Mouse (Mus musculus) heart, postnatal 0 days (tissue): ENCODE results near the gene Lin52. TPM values are rescaled to one million over a fixed set of nuclear protein-coding genes. Genes with fewer than 3 reads are reported as not detected.
A peak's percentile ranks its signal among the peaks of the same experiment; 100 is the strongest.

Source experiments
- ATAC-seq: fragments of 200-750 bp; cut with Nextera tagmentation; 2 replicates; pipeline ENCODE4 v1.8.0; 2017; ENCODE audit warnings: low read depth, moderate number of reproducible peaks, moderate library complexity; ENCODE audit not compliant: insufficient read depth
- DNase-seq: peaks from one replicate; pipeline ENCODE4 v3.0.0-alpha.2; 2016; ENCODE audit warnings: low spot score
- H3K27ac ChIP-seq: fragments of 300-500 bp; sonication (generic); 2 replicates; pipeline ENCODE4 v1.5.1; 2014; ENCODE audit warnings: low read depth, mild to moderate bottlenecking
- H3K27me3 ChIP-seq: fragments of 300-500 bp; sonication (generic); 2 replicates; pipeline ENCODE4 v1.6.1; 2014; ENCODE audit warnings: low read length, mixed read lengths; ENCODE audit not compliant: control insufficient read depth, insufficient read depth
- H3K36me3 ChIP-seq: fragments of 300-500 bp; sonication (generic); replicated peaks from 2 replicates; pipeline ENCODE4 v1.6.1; 2014; ENCODE audit warnings: low read length, mixed read lengths; ENCODE audit not compliant: control insufficient read depth, insufficient read depth
- H3K4me1 ChIP-seq: fragments of 300-500 bp; sonication (generic); 2 replicates; pipeline ENCODE4 v1.6.1; 2014; ENCODE audit warnings: antibody characterized with exemption; ENCODE audit not compliant: control insufficient read depth, insufficient read depth
- H3K4me2 ChIP-seq: fragments of 300-500 bp; sonication (generic); 2 replicates; pipeline ENCODE4 v1.6.1; 2014; ENCODE audit warnings: low read depth, mild to moderate bottlenecking, low read length, moderate library complexity
- H3K4me3 ChIP-seq: fragments of 300-500 bp; sonication (generic); 2 replicates; pipeline ENCODE4 v1.5.1; 2014; ENCODE audit warnings: low read depth, low read length
- H3K9ac ChIP-seq: fragments of 300-500 bp; sonication (generic); replicated peaks from 2 replicates; pipeline ENCODE4 v1.6.1; 2014; ENCODE audit warnings: low read depth, low read length, mixed read lengths
- H3K9me3 ChIP-seq: fragments of 300-500 bp; sonication (generic); replicated peaks from 2 replicates; pipeline ENCODE4 v1.6.1; 2016; ENCODE audit warnings: low read length; ENCODE audit not compliant: control insufficient read depth
- CTCF ChIP-seq: IDR thresholded peaks from 2 replicates; pipeline ENCODE4 v1.5.1; 2016; ENCODE audit warnings: antibody characterized with exemption, control low read depth, low read depth
- EP300 ChIP-seq: IDR thresholded peaks from 2 replicates; pipeline ENCODE4 v1.6.1; 2016; ENCODE audit warnings: antibody characterized with exemption, low read depth
- WGBS: fragments of 180-500 bp; shearing (Covaris S2); extraction: QIAGEN DNeasy Blood & Tissue Kit; methylation state at CpG from one replicate; pipeline ENCODE4 v1.1.7; 2014; 5-methylcytosine and 5-hydroxymethylcytosine counted together
- polyA plus RNA-seq: library from polyadenylated mRNA; unstranded; fragments of >200 nt; fragmentation: Nextera tagmentation; extraction: Ambion mirVana; gene quantifications from 2 replicates; pipeline ENCODE4 v1.2.1, GENCODE M21; 2015
- total RNA-seq: library from RNA; depleted of rRNA; stranded (reverse); fragments of >200 nt; gene quantifications from 2 replicates; pipeline ENCODE4 v1.2.3, GENCODE M21; 2014; ENCODE audit warnings: low replicate concordance

The Lin52 gene
- total and polyA plus RNA-seq, 2 experiments from 2014 or later = 12.4 to 23.7 TPM

DNA sequence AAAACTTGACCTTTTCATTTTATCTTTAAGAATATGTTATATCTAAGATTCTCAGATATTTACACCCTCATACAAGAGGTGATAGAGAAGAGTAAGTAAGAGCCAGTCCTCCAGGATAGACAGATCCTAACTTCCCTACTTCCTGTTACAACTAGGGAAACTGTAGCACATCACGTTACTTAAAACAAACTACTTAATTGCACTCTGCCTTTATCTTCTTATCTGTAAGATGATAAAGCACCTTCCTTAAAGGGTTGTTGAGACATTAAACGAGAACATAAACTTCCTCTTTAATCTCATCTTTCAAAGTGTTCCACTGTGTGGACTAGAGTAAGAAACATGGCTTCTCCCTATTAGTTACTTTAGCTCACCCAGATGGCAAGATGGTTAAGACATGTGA lies 12.5 kb upstream of the Lin52 start:
- H3K9ac ChIP-seq = no peak overlapping the region
- 52% methylated on average over 2 of the region's 2 CpGs for WGBS
- H3K27me3 ChIP-seq = no peaks in the 10 kb centered on the region
- H3K4me1 ChIP-seq = peaks cover 4% of the 10 kb centered on the region; the same call in 1 of the 2 replicates
- H3K9me3 ChIP-seq = no peaks in the 10 kb centered on the region
- ATAC-seq (no peak), DNase-seq (no peak)
- TF ChIP-seq EP300 (no peak), CTCF (no peak)
- H3K36me3 ChIP-seq = peaks cover 51% of the 10 kb centered on the region
- no peak overlapping the region for H3K4me3 ChIP-seq
- H3K27ac ChIP-seq = no peak overlapping the region
- no peak overlapping the region for H3K4me2 ChIP-seq

DNA sequence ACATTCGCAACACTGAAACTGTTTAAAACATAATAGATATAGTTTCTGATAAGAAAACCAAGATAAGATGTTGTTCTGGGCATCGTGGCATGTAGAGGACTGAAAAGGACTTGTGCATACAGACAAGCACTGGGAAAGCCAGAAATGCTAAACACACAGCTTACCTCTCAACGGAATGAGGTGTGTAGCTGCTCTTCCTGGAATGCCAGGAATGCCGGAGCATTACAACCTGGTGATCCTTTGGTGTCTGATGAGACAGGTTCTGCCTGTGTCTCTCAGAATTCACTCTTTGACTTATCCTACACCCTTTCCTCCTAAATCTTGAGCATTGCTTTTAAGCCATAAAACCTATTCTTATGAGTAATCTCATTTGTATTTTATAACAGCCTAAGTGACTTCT lies 8.7 kb upstream of the Lin52 start:
- no peaks in the 10 kb centered on the region for H3K9me3 ChIP-seq
- no peak overlapping the region for H3K27ac ChIP-seq
- no peak overlapping the region for H3K4me2 ChIP-seq
- peaks cover 24% of the 10 kb centered on the region for H3K36me3 ChIP-seq
- no peak for DNase-seq
- H3K9ac ChIP-seq = no peak overlapping the region
- no peak for ATAC-seq
- H3K4me1 ChIP-seq = peaks cover 4% of the 10 kb centered on the region; the same call in 1 of the 2 replicates
- TF ChIP-seq EP300 (no peak), CTCF (no peak)
- no peaks in the 10 kb centered on the region for H3K27me3 ChIP-seq
- H3K4me3 ChIP-seq = no peak overlapping the region
- WGBS = 68% methylated on average over 4 of the region's 4 CpGs

DNA sequence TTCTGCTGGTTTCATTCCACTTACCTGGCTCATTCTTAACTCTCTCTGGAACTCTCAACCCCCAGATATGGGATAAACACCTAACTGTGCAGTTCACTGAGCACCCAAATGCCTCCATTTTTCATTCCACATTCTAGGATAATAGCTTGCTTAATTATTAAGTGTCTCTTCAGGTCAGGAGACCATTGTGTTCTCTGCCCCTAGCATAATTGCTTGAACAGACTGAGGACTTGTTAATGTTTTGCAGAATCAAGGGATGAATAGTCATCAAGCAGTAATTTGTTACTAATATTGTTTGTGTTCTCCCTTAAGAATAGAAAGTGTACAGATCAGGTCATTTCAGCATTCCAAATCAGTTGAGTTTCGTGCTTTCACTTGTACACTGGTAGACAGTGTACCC lies 3.8 kb upstream of the Lin52 start:
- Histone ChIP-seq H3K9me3 (no peaks in the 10 kb centered on the region), H3K36me3 (no peaks in the 10 kb centered on the region), H3K4me2 (no peak overlapping the region), H3K27me3 (no peaks in the 10 kb centered on the region), H3K27ac (no peak overlapping the region), H3K4me1 (peaks cover 15% of the 10 kb centered on the region), H3K9ac (no peak overlapping the region), H3K4me3 (no peak overlapping the region)
- TF ChIP-seq EP300 (no peak), CTCF (no peak)
- no peak for DNase-seq
- ATAC-seq = no peak
- WGBS = 76% methylated on average over 1 of the region's 1 CpGs

DNA sequence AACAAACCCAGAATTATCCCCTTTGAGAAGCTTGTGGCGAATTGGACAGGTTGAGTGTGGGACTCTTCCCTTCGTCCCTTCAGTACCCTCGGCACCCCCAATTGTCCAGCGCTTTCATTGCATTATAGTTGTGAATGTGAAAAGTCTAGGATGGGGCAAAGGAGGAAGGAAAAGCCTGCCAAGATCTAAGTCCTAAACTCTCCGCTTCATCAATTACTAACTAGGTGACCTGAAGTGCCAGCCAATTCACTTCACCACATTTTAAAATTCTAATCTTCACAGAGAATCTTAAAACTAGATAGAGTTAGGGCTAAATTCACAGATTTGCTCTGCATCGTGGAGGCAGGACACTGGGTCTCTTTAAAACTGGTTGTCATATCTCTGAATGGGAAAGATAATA lies 3.0 kb upstream of the Lin52 start:
- Histone ChIP-seq H3K4me3 (no peak overlapping the region), H3K4me1 (peaks cover 21% of the 10 kb centered on the region), H3K4me2 (no peak overlapping the region), H3K27ac (no peak overlapping the region), H3K9me3 (no peaks in the 10 kb centered on the region), H3K9ac (no peak overlapping the region), H3K36me3 (no peaks in the 10 kb centered on the region), H3K27me3 (no peaks in the 10 kb centered on the region)
- no peak for DNase-seq
- TF ChIP-seq CTCF = no peak
- no peak for ATAC-seq
- 74% methylated on average over 6 of the region's 6 CpGs for whole genome bisulfite sequencing

DNA sequence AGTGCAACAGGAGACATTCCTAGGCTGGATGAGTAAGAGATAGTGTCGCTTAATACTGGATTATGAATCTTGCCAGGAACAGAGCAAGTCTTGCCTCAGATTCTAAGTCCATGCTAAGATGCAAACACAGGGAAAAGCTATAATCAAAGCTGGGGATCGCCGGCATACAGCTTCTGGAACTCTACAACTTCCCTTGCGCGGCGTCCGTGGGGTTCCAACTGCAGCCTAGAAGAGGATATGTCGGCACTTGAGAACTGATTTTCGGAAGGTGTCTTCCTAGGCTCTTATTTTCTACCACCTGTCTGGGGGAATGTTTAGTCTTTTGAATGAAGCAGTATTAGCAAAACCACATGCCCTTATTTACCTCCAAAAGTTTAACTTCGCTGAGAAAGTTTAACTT lies 1.3 kb upstream of the Lin52 start:
- Histone ChIP-seq H3K9me3 (no peaks in the 10 kb centered on the region), H3K9ac (peak overlapping the region; percentile 72), H3K4me2 (peak overlapping the region; percentile 72), H3K4me1 (peaks cover 21% of the 10 kb centered on the region), H3K27ac (peak overlapping the region; percentile 96), H3K36me3 (no peaks in the 10 kb centered on the region), H3K4me3 (peak overlapping the region; percentile 65), H3K27me3 (no peaks in the 10 kb centered on the region)
- TF ChIP-seq EP300 (no peak), CTCF (no peak)
- WGBS = 48% methylated on average over 10 of the region's 10 CpGs
- DNase-seq = no peak
- ATAC-seq = no peak

DNA sequence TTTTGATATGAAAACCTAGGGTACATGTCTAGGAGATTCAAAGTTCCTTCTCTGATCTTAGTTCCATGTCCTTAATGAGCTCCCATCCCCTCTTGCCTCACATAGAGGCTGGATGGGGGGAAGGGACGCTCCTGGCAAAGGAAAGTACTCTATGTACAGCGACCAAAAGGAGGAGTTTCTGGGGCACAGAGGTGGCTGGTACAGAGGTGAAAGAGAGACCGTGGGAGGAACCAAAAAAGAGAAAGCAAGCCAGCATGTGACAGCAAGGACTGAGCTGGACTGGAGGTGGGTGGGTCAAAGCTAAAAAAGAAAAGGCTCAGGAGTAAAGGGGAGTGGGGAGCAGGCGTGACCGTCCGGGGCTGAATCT lies 888 bp upstream of the Lin52 start:
- TF ChIP-seq EP300 (no peak), CTCF (no peak)
- H3K27me3 ChIP-seq = no peaks in the 10 kb centered on the region
- DNase-seq (peak; percentile 63), ATAC-seq (peak; percentile 33)
- peak overlapping the region; percentile 72 for H3K4me2 ChIP-seq
- peak overlapping the region; percentile 65 for H3K4me3 ChIP-seq
- no peaks in the 10 kb centered on the region for H3K9me3 ChIP-seq
- H3K36me3 ChIP-seq = no peaks in the 10 kb centered on the region
- WGBS = 2% methylated on average over 6 of the region's 6 CpGs
- H3K4me1 ChIP-seq = peaks cover 21% of the 10 kb centered on the region
- peak overlapping the region; percentile 72 for H3K9ac ChIP-seq
- H3K27ac ChIP-seq = peak overlapping the region; percentile 96
